Mouse (Mus musculus) adrenal gland, adult 8-10 months (tissue): ENCODE measurements around the gene Rgsl1. TPM values are rescaled to one million over a fixed set of nuclear protein-coding genes. Genes with fewer than 3 reads are reported as not detected.
"Not testable (repeated sequence)": the region's sequence is repeated elsewhere in the genome, so short reads cannot be mapped to it uniquely, and the experiment has no call there.

Experiments
- DNase-seq: peaks from one replicate; pipeline ENCODE4 v3.0.0; 2022
- total RNA-seq, 4 experiments: library from RNA; stranded (reverse); gene quantifications; 2 replicates each; pipeline ENCODE4 v1.2.4; 2022

The Rgsl1 gene
- under 1 TPM in 3 of 4 experiments, not detected in 1; 0.10 to 0.65 (median 0.62) TPM for total RNA-seq

GRCm38 (mm10) chr1:153844042-153844441, at the start of gene Rgsl1:
Gene Rgsl1, minus strand, starts transcription at chr1:153844142.
- DNase-seq: no peak

GRCm38 (mm10) chr1:153891442-153891841, 47.5 kb upstream of the Rgsl1 start, which contains the start of gene Teddm1a:
Gene Teddm1a, plus strand, starts transcription at chr1:153891742.
- DNase-seq: no peak

- no peak for DNase-seq
These were observed 46.2 kb upstream of the Rgsl1 start for GRCm38 (mm10) chr1:153890121-153890520.

GRCm38 (mm10) chr1:153886024-153886633, 42.2 kb upstream of the Rgsl1 start:
- DNase-seq: no peak

- DNase-seq: not testable (repeated sequence)
These were observed 36.4 kb upstream of the Rgsl1 start for GRCm38 (mm10) chr1:153880391-153880790.

- DNase-seq: no peak
These were observed 30.1 kb upstream of the Rgsl1 start, which contains the start of gene Teddm1b for GRCm38 (mm10) chr1:153874045-153874444. Gene Teddm1b, plus strand, starts transcription at chr1:153874345.

- DNase-seq: no peak
These were observed 12.0 kb upstream of the Rgsl1 start for GRCm38 (mm10) chr1:153855946-153856345.

GRCm38 (mm10) chr1:153852696-153853095, 8.8 kb upstream of the Rgsl1 start:
- not testable (repeated sequence) for DNase-seq

GRCm38 (mm10) chr1:153846867-153847266, 2.9 kb upstream of the Rgsl1 start:
- no peak for DNase-seq

- no peak for DNase-seq
These were observed 2.5 kb upstream of the Rgsl1 start for GRCm38 (mm10) chr1:153846420-153846819.

GRCm38 (mm10) chr1:153842121-153842740, 1.7 kb downstream of the Rgsl1 start:
- DNase-seq: no peak

- DNase-seq: no peak
These were observed 7.9 kb downstream of the Rgsl1 start for GRCm38 (mm10) chr1:153836036-153836435.

GRCm38 (mm10) chr1:153830746-153831145, 13.2 kb downstream of the Rgsl1 start:
- peak; percentile 12 for DNase-seq

GRCm38 (mm10) chr1:153820216-153820615, 23.7 kb downstream of the Rgsl1 start:
- no peak for DNase-seq

GRCm38 (mm10) chr1:153814278-153814677, 29.7 kb downstream of the Rgsl1 start:
- no peak for DNase-seq

- DNase-seq: peak; percentile 30
These were observed 36.5 kb downstream of the Rgsl1 start for GRCm38 (mm10) chr1:153807390-153807993.

- no peak for DNase-seq
These were observed 40.4 kb downstream of the Rgsl1 start for GRCm38 (mm10) chr1:153803530-153803929.

- DNase-seq: no peak
These were observed 41.3 kb downstream of the Rgsl1 start for GRCm38 (mm10) chr1:153802691-153803090.

- peak; percentile 9 for DNase-seq
These were observed 49.7 kb downstream of the Rgsl1 start for GRCm38 (mm10) chr1:153794241-153794640.

- DNase-seq: no peak
These were observed 53.2 kb downstream of the Rgsl1 start for GRCm38 (mm10) chr1:153790708-153791107.

- DNase-seq: no peak
These were observed 58.3 kb downstream of the Rgsl1 start for GRCm38 (mm10) chr1:153785608-153786007.

- no peak for DNase-seq
These were observed 60.6 kb downstream of the Rgsl1 start for GRCm38 (mm10) chr1:153783339-153783738.

GRCm38 (mm10) chr1:153778205-153778604, 65.7 kb downstream of the Rgsl1 start:
- DNase-seq: no peak

GRCm38 (mm10) chr1:153776257-153776656, 67.7 kb downstream of the Rgsl1 start:
- DNase-seq: no peak
